Mouse (Mus musculus): ENCODE measurements at regions not wholly inside any gene's neighbourhood (a gene's known extent, or its start where the extent isn't known, plus 50 kb on each side); places are given as distances from the start of the nearest gene placed in this dataset.

DNA sequence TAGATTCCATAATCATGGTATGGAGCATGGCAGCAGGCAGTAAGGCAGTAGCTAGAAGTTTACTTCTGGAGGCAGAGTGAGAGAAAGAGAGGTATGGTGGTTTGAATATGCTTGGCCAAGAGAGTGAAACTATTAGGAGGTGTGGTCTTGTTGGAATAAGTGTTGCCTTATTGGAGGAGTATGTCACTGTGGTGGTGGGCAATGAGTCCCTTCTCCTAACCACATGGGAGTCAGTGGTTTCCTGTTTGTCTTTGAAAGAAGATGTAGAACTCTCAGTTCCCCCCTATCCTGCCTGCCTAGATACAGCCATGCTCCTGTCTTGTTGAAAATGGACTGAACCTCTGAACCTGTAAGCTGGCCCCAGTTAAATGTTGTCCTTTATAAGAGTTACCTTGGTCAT, 1152.4 kb downstream of the Pla2g4a start:
- Histone ChIP-seq H3K4me3 (ENCODE audit: low read length) (no peak overlapping the region), H3K27ac (ENCODE audit: low read length) (no peak overlapping the region), H3K9ac (ENCODE audit: low read depth, low read length) (no peak overlapping the region), H3K4me1 (ENCODE audit: control insufficient read depth, insufficient read depth, low read length) (no peaks in the 10 kb centered on the region), H3K36me3 (ENCODE audit: control insufficient read depth, insufficient read depth, low read length) (no peaks in the 10 kb centered on the region), H3K4me2 (ENCODE audit: low read depth, low read length) (no peak overlapping the region), H3K9me3 (ENCODE audit: control insufficient read depth, low read length) (no peaks in the 10 kb centered on the region), H3K27me3 (replicated peaks; ENCODE audit: control insufficient read depth, insufficient read depth, low read length) (no peaks in the 10 kb centered on the region)
- no peak for ATAC-seq

DNA sequence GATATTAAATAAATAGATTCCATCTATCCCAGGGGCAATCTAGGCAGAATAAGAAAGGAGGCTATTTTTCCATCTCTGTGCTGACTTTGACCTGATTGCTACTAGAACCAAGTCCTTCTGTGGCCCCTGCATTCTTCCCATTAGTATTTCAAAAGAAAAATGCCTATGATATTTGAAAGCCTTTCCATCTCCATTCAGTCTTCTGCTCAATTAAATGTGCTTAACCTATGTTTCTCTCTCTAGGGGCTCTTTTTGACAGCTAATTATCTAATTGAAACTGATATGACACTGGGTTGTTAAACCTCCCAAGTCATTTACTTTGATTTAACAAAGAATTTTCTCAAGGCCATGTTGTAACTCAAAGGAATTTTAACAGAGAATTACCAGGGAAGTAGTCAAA, 1164.0 kb downstream of the Pla2g4a start:
- Histone ChIP-seq H3K4me3 (ENCODE audit: low read length) (no peak overlapping the region), H3K27ac (ENCODE audit: low read length) (no peak overlapping the region), H3K36me3 (ENCODE audit: control insufficient read depth, insufficient read depth, low read length) (no peaks in the 10 kb centered on the region), H3K4me1 (ENCODE audit: control insufficient read depth, insufficient read depth, low read length) (no peaks in the 10 kb centered on the region), H3K27me3 (replicated peaks; ENCODE audit: control insufficient read depth, insufficient read depth, low read length) (no peaks in the 10 kb centered on the region), H3K9me3 (ENCODE audit: control insufficient read depth, low read length) (no peaks in the 10 kb centered on the region), H3K4me2 (ENCODE audit: low read depth, low read length) (no peak overlapping the region), H3K9ac (ENCODE audit: low read depth, low read length) (no peak overlapping the region)
- no peak for ATAC-seq

DNA sequence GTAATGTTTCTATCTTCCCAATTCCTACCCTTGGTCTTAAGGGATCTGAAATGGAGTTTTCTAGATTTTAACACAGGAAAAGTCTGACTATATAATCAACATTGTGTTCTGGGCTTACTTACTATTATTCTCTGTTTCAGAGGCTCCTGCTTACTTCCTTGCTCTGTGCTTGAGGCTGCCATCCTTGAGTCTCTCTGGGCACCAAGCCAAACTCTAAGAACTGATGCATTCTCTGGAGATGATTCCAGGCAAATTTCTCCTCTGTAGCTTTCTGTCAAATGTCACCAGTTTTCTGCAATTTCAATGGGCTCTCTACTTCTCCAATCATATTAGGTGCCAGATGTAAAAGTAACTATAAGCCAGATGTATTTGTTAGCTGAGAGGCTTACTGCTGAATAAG, 1210.3 kb downstream of the Pla2g4a start:
- H3K4me3 ChIP-seq (ENCODE audit: low read length): no peak overlapping the region
- no peak overlapping the region for H3K9ac ChIP-seq (ENCODE audit: low read depth, low read length)
- H3K27me3 ChIP-seq (replicated peaks; ENCODE audit: control insufficient read depth, insufficient read depth, low read length): no peaks in the 10 kb centered on the region
- ATAC-seq: no peak
- H3K4me2 ChIP-seq (ENCODE audit: low read depth, low read length): no peak overlapping the region
- no peaks in the 10 kb centered on the region for H3K36me3 ChIP-seq (ENCODE audit: control insufficient read depth, insufficient read depth, low read length)
- no peaks in the 10 kb centered on the region for H3K9me3 ChIP-seq (ENCODE audit: control insufficient read depth, low read length)
- no peaks in the 10 kb centered on the region for H3K4me1 ChIP-seq (ENCODE audit: control insufficient read depth, insufficient read depth, low read length)
- no peak overlapping the region for H3K27ac ChIP-seq (ENCODE audit: low read length)

DNA sequence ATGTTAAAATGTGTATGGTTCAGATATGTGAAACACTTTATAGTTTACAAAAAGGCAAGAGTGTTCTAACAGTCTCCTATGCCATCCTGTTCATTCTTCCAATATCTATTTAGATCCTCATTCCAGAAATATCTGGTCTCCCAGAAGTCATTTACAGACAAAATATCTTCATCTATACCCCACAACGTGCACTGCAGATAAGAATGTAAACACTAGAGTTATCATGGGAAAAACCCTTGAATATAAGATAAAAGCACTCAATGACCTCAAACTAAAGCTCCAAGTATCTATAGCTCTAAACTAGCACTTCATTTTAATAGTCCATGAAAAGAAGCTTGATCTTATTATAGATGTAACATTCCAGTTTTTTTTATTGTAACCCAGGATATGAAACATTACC, 1239.0 kb downstream of the Pla2g4a start:
- no peaks in the 10 kb centered on the region for H3K27me3 ChIP-seq (replicated peaks; ENCODE audit: control insufficient read depth, insufficient read depth, low read length)
- no peak overlapping the region for H3K9ac ChIP-seq (ENCODE audit: low read depth, low read length)
- no peaks in the 10 kb centered on the region for H3K36me3 ChIP-seq (ENCODE audit: control insufficient read depth, insufficient read depth, low read length)
- no peaks in the 10 kb centered on the region for H3K9me3 ChIP-seq (ENCODE audit: control insufficient read depth, low read length)
- no peak for ATAC-seq
- no peak overlapping the region for H3K4me2 ChIP-seq (ENCODE audit: low read depth, low read length)
- 8% methylated on average over 1 of the region's 1 CpGs for WGBS
- no peak overlapping the region for H3K4me3 ChIP-seq (ENCODE audit: low read length)
- no peak overlapping the region for H3K27ac ChIP-seq (ENCODE audit: low read length)
- H3K4me1 ChIP-seq (ENCODE audit: control insufficient read depth, insufficient read depth, low read length): no peaks in the 10 kb centered on the region

DNA sequence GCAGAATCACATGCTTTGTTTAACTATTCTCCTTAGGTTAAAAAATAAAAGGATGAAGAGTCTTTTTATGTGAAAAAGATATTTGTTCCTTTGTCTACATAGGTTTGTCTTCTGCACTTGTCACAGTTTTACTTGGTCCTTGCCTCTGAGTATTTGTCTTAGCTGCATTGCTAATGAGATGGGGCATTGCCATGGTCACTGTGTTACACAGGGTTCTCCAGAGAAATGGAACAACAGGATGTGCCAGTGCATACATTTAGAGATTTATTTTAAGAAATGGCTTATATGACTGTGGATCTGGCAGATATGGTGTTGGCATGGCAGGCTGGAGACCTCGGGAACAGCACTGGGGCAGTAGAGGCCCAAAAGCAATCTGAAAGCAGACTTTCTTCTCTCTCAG, 1239.7 kb downstream of the Pla2g4a start:
- Histone ChIP-seq H3K27ac (ENCODE audit: low read length) (no peak overlapping the region), H3K9me3 (ENCODE audit: control insufficient read depth, low read length) (no peaks in the 10 kb centered on the region), H3K36me3 (ENCODE audit: control insufficient read depth, insufficient read depth, low read length) (no peaks in the 10 kb centered on the region), H3K4me3 (ENCODE audit: low read length) (no peak overlapping the region), H3K9ac (ENCODE audit: low read depth, low read length) (no peak overlapping the region), H3K27me3 (replicated peaks; ENCODE audit: control insufficient read depth, insufficient read depth, low read length) (no peaks in the 10 kb centered on the region), H3K4me2 (ENCODE audit: low read depth, low read length) (no peak overlapping the region), H3K4me1 (ENCODE audit: control insufficient read depth, insufficient read depth, low read length) (no peaks in the 10 kb centered on the region)
- no peak for ATAC-seq
- 88% methylated on average over 1 of the region's 1 CpGs for WGBS

DNA sequence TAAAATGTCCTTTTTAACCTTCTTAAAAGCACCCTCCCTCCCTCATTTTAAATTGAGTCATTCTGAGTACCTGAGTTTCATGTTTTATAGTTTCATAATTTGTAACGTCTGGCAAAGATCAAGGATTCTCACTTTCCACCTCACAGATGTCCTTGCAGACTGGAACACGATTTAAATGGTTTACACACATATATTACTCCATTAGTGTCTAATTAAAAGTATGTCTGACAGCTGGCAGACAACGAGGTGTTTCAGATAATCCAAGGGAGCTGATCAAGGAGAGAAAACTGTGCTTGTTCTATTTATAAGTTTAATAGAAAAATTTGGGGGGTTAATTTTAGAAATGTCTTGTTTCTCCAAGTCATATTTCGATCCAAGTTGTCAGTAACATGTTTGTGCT, 1240.1 kb downstream of the Pla2g4a start:
- ATAC-seq: no peak
- Histone ChIP-seq H3K4me1 (ENCODE audit: control insufficient read depth, insufficient read depth, low read length) (no peaks in the 10 kb centered on the region), H3K27ac (ENCODE audit: low read length) (no peak overlapping the region), H3K27me3 (replicated peaks; ENCODE audit: control insufficient read depth, insufficient read depth, low read length) (no peaks in the 10 kb centered on the region), H3K9ac (ENCODE audit: low read depth, low read length) (no peak overlapping the region), H3K4me3 (ENCODE audit: low read length) (no peak overlapping the region), H3K36me3 (ENCODE audit: control insufficient read depth, insufficient read depth, low read length) (no peaks in the 10 kb centered on the region), H3K9me3 (ENCODE audit: control insufficient read depth, low read length) (no peaks in the 10 kb centered on the region), H3K4me2 (ENCODE audit: low read depth, low read length) (no peak overlapping the region)
- WGBS: 58% methylated on average over 4 of the region's 4 CpGs

DNA sequence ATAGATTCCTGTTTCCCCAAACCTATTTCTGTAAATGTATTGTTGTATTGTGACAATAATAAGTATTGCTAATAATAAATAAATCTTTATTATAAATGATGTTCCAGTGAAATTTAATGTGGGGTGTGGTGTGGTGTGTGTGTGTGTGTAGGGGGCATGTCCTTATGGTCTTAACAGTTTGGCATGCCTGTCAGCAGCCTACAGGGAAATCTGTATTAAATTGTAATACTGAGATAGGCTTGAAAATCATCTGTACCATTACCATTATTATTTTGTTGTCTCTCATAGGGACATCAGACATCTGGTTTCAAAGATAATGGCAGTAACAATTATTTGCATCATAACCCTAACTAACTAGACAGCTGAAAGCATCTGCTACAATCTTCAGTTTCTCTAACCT, 1253.0 kb downstream of the Pla2g4a start:
- no peak overlapping the region for H3K27ac ChIP-seq (ENCODE audit: low read length)
- no peak overlapping the region for H3K9ac ChIP-seq (ENCODE audit: low read depth, low read length)
- no peaks in the 10 kb centered on the region for H3K27me3 ChIP-seq (replicated peaks; ENCODE audit: control insufficient read depth, insufficient read depth, low read length)
- no peaks in the 10 kb centered on the region for H3K36me3 ChIP-seq (ENCODE audit: control insufficient read depth, insufficient read depth, low read length)
- H3K4me2 ChIP-seq (ENCODE audit: low read depth, low read length): no peak overlapping the region
- no peak overlapping the region for H3K4me3 ChIP-seq (ENCODE audit: low read length)
- ATAC-seq: no peak
- H3K9me3 ChIP-seq (ENCODE audit: control insufficient read depth, low read length): no peaks in the 10 kb centered on the region
- no peaks in the 10 kb centered on the region for H3K4me1 ChIP-seq (ENCODE audit: control insufficient read depth, insufficient read depth, low read length)

DNA sequence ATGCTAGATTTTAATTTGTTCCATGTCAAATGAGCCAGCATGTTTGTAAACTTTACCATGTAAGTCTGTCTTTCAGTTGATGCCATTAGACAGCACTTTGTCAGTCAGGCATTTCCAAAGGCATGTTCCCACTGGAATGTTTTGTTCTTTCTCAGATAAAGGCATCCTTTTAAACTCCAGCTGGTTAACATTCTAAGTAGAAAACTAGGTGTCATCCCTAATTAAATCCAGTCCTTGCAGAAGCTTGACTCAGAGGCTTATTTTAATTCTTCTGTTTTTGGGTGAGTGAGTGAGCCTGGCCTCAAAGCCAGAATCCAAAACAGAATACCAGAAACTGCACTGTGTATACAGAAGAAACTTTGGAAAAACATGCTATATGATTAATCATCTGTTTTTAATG, 1253.4 kb downstream of the Pla2g4a start:
- no peak overlapping the region for H3K9ac ChIP-seq (ENCODE audit: low read depth, low read length)
- H3K9me3 ChIP-seq (ENCODE audit: control insufficient read depth, low read length): no peaks in the 10 kb centered on the region
- no peak overlapping the region for H3K4me3 ChIP-seq (ENCODE audit: low read length)
- H3K27ac ChIP-seq (ENCODE audit: low read length): no peak overlapping the region
- no peaks in the 10 kb centered on the region for H3K4me1 ChIP-seq (ENCODE audit: control insufficient read depth, insufficient read depth, low read length)
- no peak for ATAC-seq
- H3K4me2 ChIP-seq (ENCODE audit: low read depth, low read length): no peak overlapping the region
- H3K36me3 ChIP-seq (ENCODE audit: control insufficient read depth, insufficient read depth, low read length): no peaks in the 10 kb centered on the region
- no peaks in the 10 kb centered on the region for H3K27me3 ChIP-seq (replicated peaks; ENCODE audit: control insufficient read depth, insufficient read depth, low read length)

DNA sequence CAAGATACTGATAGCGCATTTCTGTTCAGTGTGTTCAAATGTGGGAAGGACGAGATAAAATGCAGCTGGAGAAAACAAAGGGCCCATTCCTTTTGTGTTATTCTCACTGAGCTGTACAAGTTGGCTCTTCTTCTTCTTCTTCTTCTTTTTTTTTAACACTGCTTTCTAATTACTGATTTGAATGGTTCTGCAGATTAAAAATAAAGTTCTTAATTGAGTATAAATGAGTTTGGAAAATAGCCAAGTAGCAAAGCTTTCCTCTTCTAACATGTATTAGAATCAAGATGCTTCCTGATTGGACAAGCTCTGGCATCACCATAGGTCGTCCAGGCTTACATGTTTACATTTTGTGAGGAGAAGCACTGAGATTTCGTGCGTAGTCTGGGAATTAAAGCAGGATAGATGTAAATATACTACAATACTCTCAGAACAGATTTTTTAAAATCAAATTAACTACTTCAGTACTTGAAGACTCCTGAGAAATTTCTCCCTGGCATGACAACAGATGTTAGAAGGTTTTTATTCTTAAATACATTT, 1254.8 kb downstream of the Pla2g4a start:
- Histone ChIP-seq H3K4me3 (ENCODE audit: low read length) (no peak overlapping the region), H3K36me3 (ENCODE audit: control insufficient read depth, insufficient read depth, low read length) (no peaks in the 10 kb centered on the region), H3K4me1 (ENCODE audit: control insufficient read depth, insufficient read depth, low read length) (no peaks in the 10 kb centered on the region), H3K27ac (ENCODE audit: low read length) (no peak overlapping the region), H3K27me3 (replicated peaks; ENCODE audit: control insufficient read depth, insufficient read depth, low read length) (no peaks in the 10 kb centered on the region), H3K9ac (ENCODE audit: low read depth, low read length) (no peak overlapping the region), H3K9me3 (ENCODE audit: control insufficient read depth, low read length) (no peaks in the 10 kb centered on the region), H3K4me2 (ENCODE audit: low read depth, low read length) (no peak overlapping the region)
- ATAC-seq: no peak
- 55% methylated on average over 5 of the region's 5 CpGs for WGBS

DNA sequence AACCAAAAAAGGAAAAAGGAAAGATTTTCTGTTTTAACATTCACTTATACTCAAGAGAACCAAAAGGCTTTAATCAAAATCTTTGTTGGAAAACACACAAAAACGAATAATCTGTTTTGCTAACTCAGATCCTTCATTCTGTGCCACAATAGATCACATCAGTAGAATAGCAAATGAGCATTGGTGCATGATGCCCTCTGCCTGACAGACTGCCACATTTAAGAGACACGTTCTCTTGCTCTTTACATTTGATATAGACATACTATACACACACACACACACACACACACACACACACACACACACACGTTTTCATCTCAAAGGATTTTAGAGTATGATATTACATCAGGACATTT, 1260.5 kb downstream of the Pla2g4a start:
- no peaks in the 10 kb centered on the region for H3K36me3 ChIP-seq (ENCODE audit: control insufficient read depth, insufficient read depth, low read length)
- no peak overlapping the region for H3K4me3 ChIP-seq (ENCODE audit: low read length)
- ATAC-seq: no peak
- no peak overlapping the region for H3K9ac ChIP-seq (ENCODE audit: low read depth, low read length)
- no peak overlapping the region for H3K27ac ChIP-seq (ENCODE audit: low read length)
- H3K4me1 ChIP-seq (ENCODE audit: control insufficient read depth, insufficient read depth, low read length): no peaks in the 10 kb centered on the region
- 57% methylated on average over 3 of the region's 3 CpGs for WGBS
- no peaks in the 10 kb centered on the region for H3K27me3 ChIP-seq (replicated peaks; ENCODE audit: control insufficient read depth, insufficient read depth, low read length)
- H3K4me2 ChIP-seq (ENCODE audit: low read depth, low read length): no peak overlapping the region
- H3K9me3 ChIP-seq (ENCODE audit: control insufficient read depth, low read length): no peaks in the 10 kb centered on the region
